Mouse (Mus musculus) cerebellum, adult (tissue): ENCODE data around the gene Prss29.

Experiments used
- ATAC-seq: cut with Nextera tagmentation; 2 replicates; pipeline ENCODE4 v1.9.2; 2017; ENCODE audit warnings: mild to moderate bottlenecking, moderate library complexity, mixed read lengths; ENCODE audit not compliant: insufficient number of reproducible peaks, low FRiP score, low TSS enrichment

Gene Prss29

GRCm38 (mm10) chr17:25318354-25318753, at the start of gene Prss29:
Prss29 (plus strand) TSS chr17:25318654.
- no peak for ATAC-seq

- ATAC-seq, result no peak
Observed at GRCm38 (mm10) chr17:25270795-25271335, 47.6 kb upstream of the Prss29 start.

- ATAC-seq, result no peak
Observed at GRCm38 (mm10) chr17:25272326-25272725, 46.1 kb upstream of the Prss29 start.

GRCm38 (mm10) chr17:25272951-25273705, 45.3 kb upstream of the Prss29 start:
- peak; percentile 81 for ATAC-seq

- ATAC-seq, result peak; percentile 79
Observed at GRCm38 (mm10) chr17:25273706-25274501, 44.5 kb upstream of the Prss29 start.

GRCm38 (mm10) chr17:25274571-25275346, 43.7 kb upstream of the Prss29 start, which contains the start of gene Ube2i:
Ube2i (minus strand) TSS chr17:25274622.
- no peak for ATAC-seq

GRCm38 (mm10) chr17:25275833-25276232, 42.6 kb upstream of the Prss29 start:
- no peak for ATAC-seq

GRCm38 (mm10) chr17:25282133-25282532, 36.3 kb upstream of the Prss29 start:
- ATAC-seq, result no peak

GRCm38 (mm10) chr17:25285033-25285432, 33.4 kb upstream of the Prss29 start:
- ATAC-seq, result peak; percentile 68; the same call in 1 of the 2 replicates

GRCm38 (mm10) chr17:25288842-25289241, 29.6 kb upstream of the Prss29 start:
- ATAC-seq, result no peak

GRCm38 (mm10) chr17:25290411-25290810, 28.0 kb upstream of the Prss29 start:
- ATAC-seq, result no peak

- no peak for ATAC-seq
Observed at GRCm38 (mm10) chr17:25293495-25293894, 25.0 kb upstream of the Prss29 start.

- ATAC-seq, result no peak
Observed at GRCm38 (mm10) chr17:25294111-25294510, 24.3 kb upstream of the Prss29 start.

- no peak for ATAC-seq
Observed at GRCm38 (mm10) chr17:25298094-25298493, 20.4 kb upstream of the Prss29 start, which contains the start of gene Prss34. Prss34 (plus strand) TSS chr17:25298394.

- ATAC-seq, result no peak
Observed at GRCm38 (mm10) chr17:25308346-25308745, 10.1 kb upstream of the Prss29 start, which contains the start of gene Prss28. Prss28 (plus strand) TSS chr17:25308646.

GRCm38 (mm10) chr17:25320819-25321218, 2.4 kb downstream of the Prss29 start:
- ATAC-seq, result no peak

- ATAC-seq, result no peak
Observed at GRCm38 (mm10) chr17:25322930-25323329, 4.5 kb downstream of the Prss29 start.

- no peak for ATAC-seq
Observed at GRCm38 (mm10) chr17:25332321-25332720, 13.9 kb downstream of the Prss29 start.

- ATAC-seq, result no peak
Observed at GRCm38 (mm10) chr17:25333943-25334342, 15.5 kb downstream of the Prss29 start.

GRCm38 (mm10) chr17:25338218-25338617, 19.8 kb downstream of the Prss29 start:
- no peak for ATAC-seq
